Mouse (Mus musculus) MEL (cell line): ENCODE data around the gene Dgkg. TPM values are rescaled to one million over a fixed set of nuclear protein-coding genes. Genes with fewer than 3 reads are reported as not detected.

Experiments
- DNase-seq: peaks from one replicate; pipeline ENCODE4 v3.0.0; 2011; ENCODE audit warnings: low read depth, low spot score
- H3K27ac ChIP-seq: 2 replicates; pipeline ENCODE4 v1.5.1; 2012; ENCODE audit warnings: low read depth, mild to moderate bottlenecking, control low read depth, low read length, moderate library complexity; ENCODE audit not compliant: control insufficient read depth
- H3K27me3 ChIP-seq, 2 experiments: fragments of 150-350 bp in 1 of 2; sonication (generic) in 1 of 2; 2 replicates each; pipeline ENCODE4 v1.6.1; 2012; ENCODE audit warnings: low read length in 2 of 2, mild to moderate bottlenecking in 2 of 2, improper control_type of control experiment in 1 of 2, moderate library complexity in 1 of 2; ENCODE audit not compliant: insufficient read depth in 2 of 2, control insufficient read depth in 1 of 2
- H3K36me3 ChIP-seq, 2 experiments: 2 replicates each; pipeline ENCODE4 v1.6.1; 2012 to 2014; ENCODE audit warnings: low read length in 2 of 2, improper control_type of control experiment in 1 of 2, inconsistent platforms in 1 of 2, mild to moderate bottlenecking in 1 of 2; ENCODE audit not compliant: insufficient read depth in 2 of 2, control insufficient read depth in 1 of 2
- H3K4me1 ChIP-seq, 2 experiments: fragments of 150-350 bp in 1 of 2; sonication (generic) in 1 of 2; 2 replicates each; pipeline ENCODE4 v1.6.1; 2012; ENCODE audit warnings: low read length in 2 of 2, improper control_type of control experiment in 1 of 2, mild to moderate bottlenecking in 1 of 2; ENCODE audit not compliant: insufficient read depth in 2 of 2, control insufficient read depth in 1 of 2
- H3K4me3 ChIP-seq, 2 experiments: fragments of 150-350 bp in 1 of 2; sonication (generic) in 1 of 2; 2 replicates each; pipeline ENCODE4 v1.5.1; 2012; ENCODE audit warnings: low read depth in 2 of 2, low read length in 2 of 2, mild to moderate bottlenecking in 2 of 2, moderate library complexity in 2 of 2, control low read depth in 1 of 2, improper control_type of control experiment in 1 of 2; ENCODE audit not compliant: control insufficient read depth in 1 of 2, insufficient read depth in 1 of 2
- H3K79me2 ChIP-seq: 2 replicates; pipeline ENCODE4 v1.6.1; 2012; ENCODE audit warnings: mild to moderate bottlenecking, low read length, moderate library complexity; ENCODE audit not compliant: control insufficient read depth, poor library complexity, insufficient read depth
- H3K9ac ChIP-seq: 2 replicates; pipeline ENCODE4 v1.6.1; 2012; ENCODE audit warnings: low read depth, mild to moderate bottlenecking, control low read depth, low read length, moderate library complexity; ENCODE audit not compliant: control insufficient read depth, poor library complexity, severe bottlenecking
- H3K9me3 ChIP-seq: fragments of 150-350 bp; sonication (generic); replicated peaks from 2 replicates; pipeline ENCODE4 v1.6.1; 2012; ENCODE audit warnings: mild to moderate bottlenecking, low read length, improper control_type of control experiment, moderate library complexity; ENCODE audit not compliant: insufficient read depth
- BHLHE40 ChIP-seq: IDR thresholded peaks from 2 replicates; pipeline ENCODE4 v1.6.1; 2012; ENCODE audit warnings: low read depth, mild to moderate bottlenecking, inconsistent platforms, low read length, improper control_type of control experiment, borderline replicate concordance
- CTCF ChIP-seq, 3 experiments: IDR thresholded peaks in 2 of 3; conservative IDR thresholded peaks in 1 of 3; 2 replicates each; pipeline ENCODE4 v1.5.1; 2011 to 2012; ENCODE audit warnings: low read length in 3 of 3, low read depth in 2 of 3, mild to moderate bottlenecking in 2 of 3, improper control_type of control experiment in 1 of 3, inconsistent platforms in 1 of 3, mixed read lengths in 1 of 3, moderate library complexity in 1 of 3; ENCODE audit not compliant: control insufficient read depth in 1 of 3, insufficient read depth in 1 of 3, poor library complexity in 1 of 3, severe bottlenecking in 1 of 3
- E2F4 ChIP-seq: IDR thresholded peaks from 2 replicates; pipeline ENCODE4 v1.6.1; 2011; ENCODE audit warnings: low read depth, low read length, improper control_type of control experiment, borderline replicate concordance
- ETS1 ChIP-seq: IDR thresholded peaks from 2 replicates; pipeline ENCODE4 v1.6.1; 2012; ENCODE audit warnings: low read depth, mild to moderate bottlenecking, inconsistent platforms, low read length, improper control_type of control experiment, moderate library complexity
- GABPA ChIP-seq: IDR thresholded peaks from 2 replicates; pipeline ENCODE4 v1.6.1; 2012; ENCODE audit warnings: low read depth, mild to moderate bottlenecking, inconsistent platforms, low read length, improper control_type of control experiment, moderate library complexity
- GATA1 ChIP-seq: IDR thresholded peaks from 2 replicates; pipeline ENCODE4 v1.6.1; 2011; ENCODE audit warnings: low read depth, low read length, improper control_type of control experiment
- HCFC1 ChIP-seq: IDR thresholded peaks from 2 replicates; pipeline ENCODE4 v1.6.1; 2012; ENCODE audit warnings: low read depth, mild to moderate bottlenecking, inconsistent platforms, low read length, improper control_type of control experiment, moderate library complexity
- JUND ChIP-seq: IDR thresholded peaks from 2 replicates; pipeline ENCODE4 v1.6.1; 2011; ENCODE audit warnings: low read depth, mild to moderate bottlenecking, improper control_type of control experiment, low read length
- KAT2A ChIP-seq: conservative IDR thresholded peaks from 2 replicates; pipeline ENCODE4 v1.6.1; 2012; ENCODE audit warnings: low read depth, low read length, improper control_type of control experiment, inconsistent platforms
- MAFK ChIP-seq: IDR thresholded peaks from 2 replicates; pipeline ENCODE4 v1.6.1; 2011; ENCODE audit warnings: low read depth, mild to moderate bottlenecking, low read length, improper control_type of control experiment, borderline replicate concordance
- MAX ChIP-seq: IDR thresholded peaks from 2 replicates; pipeline ENCODE4 v1.6.1; 2011; ENCODE audit warnings: low read length, improper control_type of control experiment
- MEF2A ChIP-seq: IDR thresholded peaks from 2 replicates; pipeline ENCODE4 v1.6.1; 2014; ENCODE audit warnings: low read depth, mild to moderate bottlenecking, inconsistent platforms, low read length, improper control_type of control experiment; ENCODE audit not compliant: poor library complexity, insufficient replicate concordance, severe bottlenecking; ENCODE audit errors: extremely low read depth
- MYB ChIP-seq: IDR thresholded peaks from 2 replicates; pipeline ENCODE4 v1.6.1; 2011; ENCODE audit warnings: mild to moderate bottlenecking, low read depth, low read length, improper control_type of control experiment
- MYC ChIP-seq: IDR thresholded peaks from 2 replicates; pipeline ENCODE4 v1.6.1; 2011; ENCODE audit warnings: low read depth, mild to moderate bottlenecking, low read length, improper control_type of control experiment, moderate library complexity
- NELFE ChIP-seq: IDR thresholded peaks from 2 replicates; pipeline ENCODE4 v1.6.1; 2011; ENCODE audit warnings: low read depth, low read length, improper control_type of control experiment
- NRF1 ChIP-seq: IDR thresholded peaks from 2 replicates; pipeline ENCODE4 v1.6.1; 2014; ENCODE audit warnings: low read depth, mild to moderate bottlenecking, inconsistent platforms, low read length, improper control_type of control experiment, moderate library complexity; ENCODE audit not compliant: poor library complexity, insufficient read depth, severe bottlenecking
- POLR2AphosphoS2 ChIP-seq: IDR thresholded peaks from 2 replicates; pipeline ENCODE4 v1.6.1; 2011; ENCODE audit warnings: low read length, improper control_type of control experiment
- POLR2AphosphoS5 ChIP-seq: IDR thresholded peaks from 2 replicates; pipeline ENCODE4 v1.6.1; 2012; ENCODE audit warnings: low read depth, borderline replicate concordance, mild to moderate bottlenecking, inconsistent platforms, low read length, moderate library complexity, mixed read lengths
- RAD21 ChIP-seq: IDR thresholded peaks from 2 replicates; pipeline ENCODE4 v1.6.1; 2011; ENCODE audit warnings: mild to moderate bottlenecking, low read depth, low read length, improper control_type of control experiment
- TAL1 ChIP-seq: IDR thresholded peaks from 2 replicates; pipeline ENCODE4 v1.6.1; 2012; ENCODE audit warnings: mild to moderate bottlenecking, inconsistent platforms, low read length, moderate library complexity, mixed read lengths
- TBP ChIP-seq: IDR thresholded peaks from 2 replicates; pipeline ENCODE4 v1.8.0; 2011; ENCODE audit warnings: low read depth, low read length, improper control_type of control experiment
- USF1 ChIP-seq: IDR thresholded peaks from 2 replicates; pipeline ENCODE4 v1.6.1; 2014; ENCODE audit warnings: low read depth, mild to moderate bottlenecking, inconsistent platforms, low read length, improper control_type of control experiment, moderate library complexity
- polyA plus RNA-seq, 2 experiments: library from polyadenylated mRNA; stranded (reverse) in 1 of 2; unstranded in 1 of 2; fragments of >175 nt in 1 of 2; fragments of >200 nt in 1 of 2; gene quantifications; 2 replicates each; pipeline versions ENCODE4 v1.2.1 to v1.2.4; 2012; ENCODE audit warnings: low replicate concordance in 2 of 2, low read depth in 1 of 2; ENCODE audit not compliant: insufficient read length in 2 of 2, insufficient read depth in 1 of 2, missing spikeins in 1 of 2
- total RNA-seq: library from RNA; depleted of rRNA; stranded (reverse); fragments of 300-350 nt; gene quantifications from 2 replicates; pipeline ENCODE4 v1.2.3, GENCODE M21; 2012

Dgkg gene
- total and polyA plus RNA-seq, 3 experiments = not detected

GRCm38 (mm10) chr16:22539275-22539674 is 117.7 kb downstream of the Dgkg start:
- Histone ChIP-seq H3K27ac (no peak overlapping the region), H3K4me3 (no peak overlapping the region), H3K27me3 (no peaks in the 10 kb centered on the region), H3K36me3 (no peaks in the 10 kb centered on the region), H3K4me1 (no peaks in the 10 kb centered on the region), H3K79me2 (no peaks in the 10 kb centered on the region), H3K9me3 (no peaks in the 10 kb centered on the region), H3K9ac (no peak overlapping the region)
- TF ChIP-seq GATA1 = no peak
- TF ChIP-seq USF1 = no peak
- TF ChIP-seq E2F4 = no peak
- TF ChIP-seq MAFK = no peak
- TF ChIP-seq NRF1 = no peak
- no peak for TF ChIP-seq CTCF (IDR thresholded peaks at IDR 0.05 in 2 of 3, conservative IDR thresholded peaks at IDR 0.05 in 1 of 3; ENCODE audit: control insufficient read depth in 1 of 3, insufficient read depth in 1 of 3, low read depth in 2 of 3, low read length in 3 of 3, poor library complexity in 1 of 3, severe bottlenecking in 1 of 3)
- TF ChIP-seq MYB = no peak
- TF ChIP-seq POLR2AphosphoS5 = no peak
- TF ChIP-seq JUND = no peak
- TF ChIP-seq MAX = no peak
- no peak for DNase-seq

- no peak overlapping the region for H3K27ac ChIP-seq
- H3K9me3 ChIP-seq = no peaks in the 10 kb centered on the region
- H3K4me3 ChIP-seq = no peak overlapping the region
- no peak for TF ChIP-seq POLR2AphosphoS2
- no peak for TF ChIP-seq GABPA
- TF ChIP-seq HCFC1 = no peak
- TF ChIP-seq ETS1 = no peak
- TF ChIP-seq BHLHE40 = no peak
- no peak for TF ChIP-seq RAD21
- TF ChIP-seq NELFE = no peak
- TF ChIP-seq MYC = no peak
- no peak for TF ChIP-seq TBP
- TF ChIP-seq TAL1 = no peak
- TF ChIP-seq KAT2A = no peak
- TF ChIP-seq JUND = no peak
- no peak for TF ChIP-seq MEF2A
- TF ChIP-seq, all 39 proteins: peak for 0
- Histone ChIP-seq H3K79me2 (no peaks in the 10 kb centered on the region), H3K9ac (no peak overlapping the region), H3K36me3 (no peaks in the 10 kb centered on the region), H3K27me3 (no peaks in the 10 kb centered on the region), H3K4me1 (no peaks in the 10 kb centered on the region)
- DNase-seq = no peak
Measured at GRCm38 (mm10) chr16:22536581-22537160, 120.3 kb downstream of the Dgkg start.
